Mouse (Mus musculus) thymus, postnatal 10 days (tissue): ENCODE data around the gene Abcc4.
A peak's percentile ranks its signal among the peaks of the same experiment; 100 is the strongest.

Experiments used
- DNase-seq, 2 experiments: peaks; one replicate each; pipeline ENCODE4 v3.0.0; 2021; ENCODE audit warnings: low spot score in 2 of 2

Gene Abcc4

DNA sequence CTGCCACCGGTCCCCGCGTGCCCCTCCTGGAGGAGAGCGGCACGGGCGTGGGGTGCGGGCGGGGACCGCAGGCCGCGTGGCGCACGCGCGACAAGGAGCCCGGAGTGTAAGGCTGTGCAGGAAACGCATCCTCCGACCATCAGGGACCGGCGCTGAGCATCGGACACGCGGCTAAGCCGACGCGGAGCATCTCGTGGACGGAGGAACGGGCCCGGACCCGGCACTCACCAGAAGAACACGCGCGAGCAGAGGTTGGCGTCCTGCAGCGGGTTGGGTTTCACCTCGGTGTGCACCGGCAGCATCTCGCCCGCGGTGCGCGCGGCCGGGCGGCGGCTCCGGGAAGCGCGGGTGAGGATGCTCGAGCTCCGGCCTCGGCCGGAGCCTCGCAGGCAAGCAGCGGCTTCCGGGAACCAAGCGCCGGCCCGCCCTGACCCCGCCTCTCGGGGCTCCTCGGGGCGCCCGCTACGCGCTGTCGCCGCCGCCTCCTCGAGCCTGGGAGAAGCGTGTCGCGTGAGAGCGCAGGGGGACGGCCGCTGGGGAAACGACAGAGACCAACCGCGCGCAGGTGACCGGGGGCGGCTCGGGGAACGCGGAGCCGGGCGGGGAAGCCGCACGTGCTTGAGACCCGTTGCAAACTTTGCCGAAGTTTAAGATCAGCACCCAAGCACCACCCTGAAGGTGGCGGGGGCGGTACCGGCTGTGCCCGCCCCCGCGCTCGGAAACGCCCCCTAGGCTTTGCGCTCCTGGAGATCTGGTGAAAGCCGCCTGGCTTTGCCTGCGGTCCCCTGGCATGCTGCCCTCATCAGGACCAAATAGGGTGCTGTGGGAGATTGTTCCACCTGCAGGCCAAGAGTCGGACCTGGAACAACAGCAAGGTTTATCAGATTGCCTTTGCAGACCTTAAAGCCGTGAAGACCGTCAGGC lies at the start of gene Abcc4:
Gene Abcc4 (minus strand): TSS at position 412 of the 924 bp plus-strand sequence.
- DNase-seq, result peak; percentile 60 to 62

GRCm38 (mm10) chr14:118751193-118751753 lies 45.3 kb upstream of the Abcc4 start:
- no peak for DNase-seq

DNA sequence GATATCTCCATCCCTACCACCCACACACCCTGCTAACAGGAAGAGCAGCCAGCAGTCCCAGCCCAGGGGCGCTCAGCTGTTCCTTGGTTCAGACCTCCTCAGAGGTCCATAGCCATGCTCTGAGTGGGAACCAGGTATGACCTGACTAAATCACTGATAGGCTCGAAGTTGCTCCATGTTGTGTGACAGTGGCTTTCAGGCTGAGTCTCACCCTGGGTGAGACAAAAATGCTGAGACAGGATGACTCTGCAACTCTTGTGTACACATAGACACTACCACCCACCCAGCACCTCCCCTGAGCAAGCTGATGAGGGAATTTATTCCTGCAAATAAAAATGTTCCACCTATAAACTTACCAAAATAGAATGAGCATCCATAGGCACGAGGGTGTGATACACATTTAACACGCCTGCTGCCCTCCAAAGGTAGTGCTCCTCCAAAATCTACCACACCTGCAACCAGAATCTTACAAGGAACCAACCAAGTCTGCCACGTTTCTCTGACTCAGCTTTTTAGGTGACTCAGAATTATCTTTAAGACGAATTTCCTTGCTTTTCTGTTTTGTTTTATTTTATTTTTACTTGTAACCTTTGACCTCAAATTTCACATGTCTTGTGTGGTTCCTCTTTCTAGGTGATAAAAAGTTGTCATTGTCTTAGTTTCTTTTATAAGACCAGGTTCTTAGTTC lies 44.6 kb upstream of the Abcc4 start:
- no peak for DNase-seq

- no peak for DNase-seq
Measured at GRCm38 (mm10) chr14:118749715-118750114, 43.7 kb upstream of the Abcc4 start.

DNA sequence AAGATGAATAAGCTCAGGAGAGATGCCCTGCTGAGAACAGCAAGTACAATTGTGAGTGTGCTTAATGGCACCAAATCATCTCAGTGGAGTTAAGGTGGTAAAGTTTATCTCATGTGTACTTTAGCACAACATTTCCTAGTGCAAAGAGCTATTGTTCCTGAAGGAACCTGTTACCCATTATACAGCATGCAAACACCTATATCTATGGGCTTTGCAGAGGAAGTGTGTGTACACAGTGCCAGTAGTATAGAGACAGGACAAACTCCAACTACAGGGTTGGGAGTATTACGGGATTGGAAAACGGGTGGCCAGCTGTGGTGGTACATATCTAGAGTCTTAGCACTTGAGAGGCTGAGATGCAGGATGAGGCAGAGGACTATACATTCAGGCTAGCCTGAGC lies 43.0 kb upstream of the Abcc4 start:
- DNase-seq, result no peak

GRCm38 (mm10) chr14:118742862-118743261 lies 36.8 kb upstream of the Abcc4 start:
- DNase-seq, result no peak

- no peak for DNase-seq
Measured at GRCm38 (mm10) chr14:118741780-118742179, 35.8 kb upstream of the Abcc4 start.

DNA sequence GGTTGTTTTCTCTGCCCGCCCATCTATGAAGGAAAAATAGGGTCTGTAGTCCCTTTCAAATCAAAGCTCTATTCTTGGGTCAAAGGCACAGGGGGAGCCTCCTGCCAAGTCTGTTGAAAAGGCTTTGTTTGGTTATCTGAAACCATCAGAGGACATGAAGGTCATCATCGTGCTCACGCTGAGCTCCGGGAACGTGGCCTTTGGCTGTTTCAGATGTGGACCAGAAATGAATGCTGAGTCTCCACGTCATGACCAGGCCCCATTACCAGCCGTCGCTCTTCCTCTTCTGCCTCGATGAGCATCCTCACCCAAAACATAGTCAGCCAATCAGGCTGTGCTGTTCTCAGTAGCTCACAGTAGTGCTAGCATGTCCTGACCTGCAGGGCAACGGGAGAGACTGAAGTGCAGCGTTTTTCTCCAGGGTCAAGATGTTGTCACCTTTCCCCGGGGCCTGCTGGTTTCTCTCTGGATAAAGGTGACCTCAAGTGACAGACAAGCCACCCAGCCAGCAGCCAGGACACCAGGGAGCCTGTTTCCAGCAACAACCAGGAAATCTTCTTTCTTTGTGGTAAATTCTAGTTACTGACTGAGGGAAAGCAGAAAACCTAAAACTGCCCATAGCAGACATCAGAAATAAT lies 31.4 kb upstream of the Abcc4 start:
- DNase-seq, result no peak

DNA sequence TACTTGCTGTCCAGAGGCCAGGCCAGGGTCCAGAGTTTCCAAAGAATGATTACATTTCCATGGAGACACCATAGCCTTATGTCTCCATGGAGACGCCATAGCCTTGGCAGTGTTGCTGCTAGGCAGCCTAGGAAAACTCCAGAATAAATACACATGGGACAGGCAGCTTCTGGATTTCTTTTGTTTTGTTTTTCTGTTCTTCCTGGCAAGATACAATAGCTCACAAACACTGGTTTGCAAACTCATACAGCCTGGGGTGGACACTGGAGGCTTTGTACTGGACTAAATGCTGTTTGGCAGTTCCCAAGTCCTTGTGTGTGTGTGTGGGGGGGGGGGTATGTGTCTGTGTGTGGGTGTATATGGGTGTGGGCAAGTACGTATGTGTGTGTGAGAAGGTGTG lies 29.1 kb upstream of the Abcc4 start:
- DNase-seq, result no peak

DNA sequence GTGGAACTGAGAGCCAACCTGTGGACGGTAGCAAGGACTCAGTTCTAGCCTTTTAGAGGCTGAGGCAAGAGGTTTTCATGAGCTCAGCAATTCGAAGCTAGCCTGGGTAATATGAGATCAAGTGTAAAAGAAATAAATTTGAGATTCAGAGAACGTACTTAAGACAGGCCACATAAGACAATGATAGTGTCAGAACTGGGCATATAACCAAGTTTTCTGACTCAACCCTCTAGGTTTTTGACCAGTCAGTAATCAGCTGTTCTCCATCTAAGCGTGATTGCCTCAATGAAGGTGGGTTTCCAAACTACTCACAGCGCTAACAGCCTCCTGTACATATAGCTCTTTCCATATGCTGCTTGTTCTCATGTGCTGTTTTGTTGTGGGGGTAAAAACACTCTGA lies 27.1 kb upstream of the Abcc4 start:
- no peak for DNase-seq

GRCm38 (mm10) chr14:118730631-118731030 lies 24.6 kb upstream of the Abcc4 start:
- DNase-seq, result no peak

DNA sequence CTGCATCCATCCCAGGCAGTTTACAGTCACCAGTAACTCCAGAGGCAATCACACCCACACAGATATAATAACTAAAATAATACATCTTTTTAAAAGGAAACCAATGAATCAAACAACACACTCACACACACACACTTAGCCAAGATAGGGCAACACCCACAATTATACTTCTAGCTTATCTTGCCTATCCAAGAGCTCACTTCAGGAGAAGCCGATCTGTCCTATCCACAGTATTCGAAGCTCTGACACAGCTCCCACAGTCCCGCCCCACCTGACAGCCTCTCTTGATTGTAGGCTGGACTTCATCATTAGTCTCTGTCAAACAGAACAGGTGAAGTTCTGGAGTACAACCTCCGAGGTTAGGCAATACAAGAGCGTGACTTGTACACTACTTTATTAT lies 19.4 kb upstream of the Abcc4 start:
- DNase-seq, result no peak

DNA sequence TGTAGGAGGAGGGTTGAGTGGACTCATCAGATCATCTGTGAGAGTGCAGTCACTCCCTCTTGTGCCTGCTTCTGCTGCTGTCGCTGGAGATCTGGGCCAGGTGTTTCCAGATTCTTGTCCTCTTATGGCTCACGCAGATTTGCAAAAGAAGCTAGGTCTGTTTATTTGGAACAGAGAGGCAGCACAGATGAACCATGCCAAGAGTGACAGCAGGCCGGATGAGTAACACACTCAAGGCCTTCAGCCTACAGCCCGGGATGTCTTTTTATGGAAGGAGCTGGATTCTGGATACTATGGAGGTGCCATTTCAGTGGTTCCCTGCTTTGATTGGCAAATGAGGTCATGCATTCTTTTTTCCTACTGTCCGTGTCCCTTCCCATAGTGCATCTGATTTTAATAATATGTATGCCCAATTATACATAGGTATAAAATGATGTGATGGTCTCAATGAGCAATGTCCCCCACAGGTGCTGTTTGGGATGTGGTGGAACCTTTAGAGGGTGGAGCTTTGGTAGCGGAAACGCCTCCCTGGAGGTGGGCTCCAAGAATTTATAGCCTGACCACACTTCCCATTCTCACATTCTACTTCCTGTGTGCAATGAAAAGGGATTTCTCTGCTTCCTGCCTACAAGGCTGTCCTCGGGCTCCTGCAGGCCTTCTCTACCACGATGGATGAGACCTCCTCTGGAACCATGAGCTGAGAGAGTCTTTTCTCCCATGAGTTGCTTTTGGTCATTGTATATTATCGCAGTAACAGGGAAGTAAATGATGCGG lies 18.1 kb upstream of the Abcc4 start:
- no peak for DNase-seq

DNA sequence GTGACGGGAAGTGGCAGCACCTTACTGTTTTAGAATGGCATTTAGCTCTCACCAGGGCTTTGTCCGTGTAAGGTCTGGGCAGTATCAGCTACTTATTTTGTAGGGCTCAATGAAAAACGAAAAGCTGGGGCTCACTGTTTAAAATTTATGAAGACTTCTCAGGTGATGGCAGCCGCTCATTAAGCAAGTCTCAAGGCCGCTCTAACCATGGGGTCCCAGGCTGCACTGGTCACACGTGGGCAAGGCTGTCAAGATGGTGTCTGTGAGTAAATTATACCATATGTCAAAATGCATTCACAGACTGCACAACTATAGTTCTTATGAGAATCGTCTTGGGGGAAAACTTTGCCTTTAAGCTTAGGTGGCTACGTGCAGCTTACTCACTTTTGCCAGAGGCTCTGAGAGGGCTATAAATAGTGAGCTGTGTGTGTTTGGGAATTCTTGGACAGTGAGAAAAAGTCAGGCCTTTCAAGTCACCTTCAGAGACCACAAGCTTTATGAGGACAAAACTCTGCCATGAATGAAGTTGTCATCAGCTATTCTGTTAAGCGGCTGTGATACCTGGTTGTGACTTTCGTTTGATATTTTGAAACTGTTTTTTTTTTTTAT lies 13.7 kb upstream of the Abcc4 start:
- DNase-seq, result no peak

- no peak for DNase-seq
Measured at GRCm38 (mm10) chr14:118718576-118718975, 12.6 kb upstream of the Abcc4 start.

GRCm38 (mm10) chr14:118716372-118717312 lies 10.6 kb upstream of the Abcc4 start:
- no peak for DNase-seq

- no peak for DNase-seq
Measured at GRCm38 (mm10) chr14:118714720-118715119, 8.7 kb upstream of the Abcc4 start.

GRCm38 (mm10) chr14:118714320-118714719 lies 8.3 kb upstream of the Abcc4 start:
- no peak for DNase-seq

GRCm38 (mm10) chr14:118713869-118714268 lies 7.8 kb upstream of the Abcc4 start:
- no peak for DNase-seq

GRCm38 (mm10) chr14:118713408-118713807 lies 7.4 kb upstream of the Abcc4 start:
- DNase-seq, result no peak
